Mouse (Mus musculus) ES-Bruce4 (cell line): Measurements from ENCODE around the gene Zfp593.

Source experiments
- CTCF ChIP-seq: IDR thresholded peaks from one replicate; pipeline ENCODE4 v1.8.1; 2011; ENCODE audit warnings: low read depth, low read length
- EP300 ChIP-seq: IDR thresholded peaks from 2 replicates; pipeline ENCODE4 v1.6.1; 2011; ENCODE audit warnings: low read depth, low read length; ENCODE audit not compliant: insufficient read depth
- POLR2A ChIP-seq: IDR thresholded peaks from one replicate; pipeline ENCODE4 v1.8.1; 2011; ENCODE audit warnings: low read length; ENCODE audit not compliant: insufficient read depth

DNA sequence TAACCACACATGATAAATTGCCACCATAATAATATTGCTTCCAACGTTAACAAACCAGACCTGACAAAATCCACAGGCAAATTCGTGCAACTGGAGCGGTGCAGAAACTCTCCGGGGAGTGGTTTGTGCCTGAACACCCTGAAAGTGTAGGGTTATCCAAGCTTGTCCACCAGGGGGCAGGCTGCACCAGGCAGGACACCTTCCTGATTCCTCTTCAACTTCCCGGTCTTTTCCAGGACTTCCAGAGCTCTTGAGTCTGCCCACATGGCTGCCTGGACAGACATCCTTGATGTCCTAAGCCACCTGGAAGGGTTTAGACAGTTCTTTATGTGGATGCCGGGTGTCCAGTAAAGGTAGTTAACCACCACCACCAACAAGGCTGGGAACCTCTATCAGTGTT lies 17.8 kb upstream of the Zfp593 start:
- TF ChIP-seq EP300 (no peak), POLR2A (no peak), CTCF (peak; percentile 94)
